Mouse (Mus musculus) thymus, postnatal 14 days (tissue): Measurements from ENCODE around the gene Chst8.

ENCODE experiments used
- DNase-seq: peaks from one replicate; pipeline ENCODE4 v3.0.0; 2021

Gene Chst8

GRCm38 (mm10) chr7:34659386-34660085, 153.0 kb downstream of the Chst8 start:
- DNase-seq = no peak

DNA sequence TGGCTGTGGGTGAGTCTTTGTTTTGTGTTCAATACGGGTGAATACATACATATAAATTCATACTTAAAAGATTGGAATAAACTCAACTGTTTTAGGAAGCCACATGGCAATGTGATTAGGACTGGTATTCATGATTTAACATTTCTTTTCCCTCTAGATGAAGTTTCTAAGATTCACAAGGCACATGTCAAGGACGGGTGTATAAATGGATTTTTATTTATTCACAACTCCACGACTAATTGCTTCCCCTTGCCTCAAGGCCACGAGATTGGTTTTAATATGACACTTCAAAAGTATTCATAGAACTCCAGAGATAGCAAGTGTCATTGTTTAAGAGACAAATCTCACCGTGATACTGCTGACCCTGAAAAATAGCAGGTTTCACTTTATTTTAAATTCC, 155.9 kb downstream of the Chst8 start, which contains the start of gene Kctd15:
Gene Kctd15 (minus strand): TSS at position 101 of the 400 bp plus-strand sequence.
- DNase-seq = no peak

DNA sequence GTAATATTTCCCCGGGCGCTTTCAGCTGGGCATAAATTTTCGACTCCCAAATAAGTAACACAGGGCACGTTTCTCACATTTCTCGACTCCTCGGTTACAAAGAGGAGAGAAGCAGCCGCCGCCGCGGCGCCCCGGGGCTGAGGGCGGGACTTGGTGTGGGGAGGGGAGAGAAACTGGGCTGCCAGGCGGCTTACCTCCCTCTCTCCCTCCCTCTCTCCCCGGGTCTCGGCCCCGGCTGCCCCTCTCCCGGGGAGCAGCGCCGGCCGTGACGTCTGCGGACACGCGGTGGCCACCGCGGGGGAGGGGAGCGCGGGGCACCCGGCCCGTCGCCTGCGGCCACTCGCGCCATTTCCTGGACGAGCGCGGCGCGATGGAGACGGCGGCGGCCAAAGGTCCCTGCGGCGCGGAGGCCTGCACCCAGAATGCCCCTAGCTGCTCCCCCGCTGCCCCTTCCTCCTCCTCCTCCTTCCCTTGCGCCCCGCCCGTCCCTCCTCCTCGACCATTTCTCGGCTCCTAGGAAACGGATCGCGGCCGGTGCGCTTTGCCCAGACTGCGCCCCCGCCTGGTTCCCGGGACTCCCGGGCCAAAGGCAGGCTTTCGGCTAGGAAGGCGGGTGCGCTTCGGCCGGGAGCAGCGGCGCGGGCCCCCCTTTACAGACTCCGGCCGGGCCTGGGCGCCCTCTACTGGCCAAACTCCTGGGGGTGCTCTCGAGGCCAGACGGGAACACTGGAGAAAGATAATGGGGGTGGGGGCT, 157.2 kb downstream of the Chst8 start:
- peak; percentile 60 for DNase-seq

GRCm38 (mm10) chr7:34654441-34655085, 157.9 kb downstream of the Chst8 start:
- no peak for DNase-seq

GRCm38 (mm10) chr7:34653731-34654440, 158.6 kb downstream of the Chst8 start:
- no peak for DNase-seq

DNA sequence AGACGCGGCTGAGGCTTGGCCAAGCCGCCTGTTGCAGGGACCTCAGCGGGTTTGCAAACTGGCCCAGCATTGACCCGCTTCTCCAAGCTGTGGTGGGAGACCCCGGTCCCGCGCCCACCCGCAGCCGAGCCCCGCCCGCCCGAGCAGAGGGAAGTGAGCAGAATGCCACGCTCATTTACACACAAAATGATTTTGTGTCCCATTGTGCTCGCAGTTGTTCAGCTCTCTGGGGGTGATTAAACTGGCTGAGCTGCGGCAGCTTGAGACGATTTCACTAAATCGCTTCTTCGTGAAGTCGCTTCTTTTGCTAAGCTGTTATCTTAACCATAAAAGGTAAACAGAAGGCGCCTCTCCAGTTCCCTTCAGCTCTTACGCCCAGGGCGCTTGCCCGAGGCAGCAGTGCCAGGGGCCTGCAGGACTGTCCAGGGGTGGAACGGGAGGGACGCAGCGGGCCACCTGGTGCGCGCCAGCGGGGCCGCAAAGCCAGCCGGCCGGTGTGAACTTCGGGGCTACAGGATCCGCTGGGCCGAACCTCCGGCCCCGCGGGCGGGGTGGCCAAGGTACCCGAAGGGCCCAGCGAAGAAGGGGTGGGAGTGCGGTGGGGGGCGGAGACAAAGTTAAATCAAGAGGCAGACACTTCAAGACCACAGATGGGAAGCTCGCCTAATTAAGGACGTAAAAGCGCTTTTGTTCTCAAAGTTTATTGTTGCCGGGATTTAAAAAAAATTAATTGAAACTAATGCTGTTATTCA, 159.6 kb downstream of the Chst8 start:
- no peak for DNase-seq

DNA sequence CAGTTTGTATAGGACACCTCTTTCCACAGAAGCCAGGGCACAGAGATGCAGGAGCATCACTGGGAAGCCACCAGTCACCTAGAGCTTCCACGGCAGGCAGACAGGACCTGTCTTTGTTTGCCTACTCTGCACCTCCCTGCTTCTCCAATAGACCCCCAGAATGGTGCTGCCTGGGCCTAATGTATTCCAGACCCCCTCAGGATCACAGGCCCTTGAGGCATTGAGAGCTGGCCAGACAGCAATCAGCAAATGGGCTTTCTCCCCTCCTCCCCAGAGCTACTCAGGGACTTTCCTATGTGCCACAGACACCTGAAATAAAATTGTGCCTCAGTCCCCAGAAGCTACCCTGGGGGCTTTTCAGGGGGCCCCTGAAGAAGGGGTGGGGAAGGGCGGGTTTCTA, 161.1 kb downstream of the Chst8 start:
- no peak for DNase-seq

DNA sequence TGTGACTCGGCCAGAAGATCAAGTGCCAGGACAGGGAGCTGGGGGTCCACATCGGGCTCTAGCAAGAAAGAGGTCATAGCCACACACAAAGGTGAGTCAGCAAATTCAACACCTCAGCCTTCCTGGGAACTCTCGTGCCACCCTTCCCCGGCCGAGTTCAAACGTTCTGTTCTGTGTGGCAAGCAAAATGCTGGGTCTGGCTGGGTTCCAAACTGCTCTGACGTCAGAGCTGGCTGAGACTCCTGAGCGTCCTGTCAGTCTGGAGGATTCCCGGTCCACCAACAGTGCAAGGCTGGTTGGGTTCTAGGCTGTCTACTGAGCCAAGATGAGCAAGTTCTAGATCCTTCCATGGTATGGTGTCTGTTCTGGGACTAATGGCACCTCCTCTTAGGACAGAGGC, 165.5 kb downstream of the Chst8 start:
- DNase-seq = no peak

DNA sequence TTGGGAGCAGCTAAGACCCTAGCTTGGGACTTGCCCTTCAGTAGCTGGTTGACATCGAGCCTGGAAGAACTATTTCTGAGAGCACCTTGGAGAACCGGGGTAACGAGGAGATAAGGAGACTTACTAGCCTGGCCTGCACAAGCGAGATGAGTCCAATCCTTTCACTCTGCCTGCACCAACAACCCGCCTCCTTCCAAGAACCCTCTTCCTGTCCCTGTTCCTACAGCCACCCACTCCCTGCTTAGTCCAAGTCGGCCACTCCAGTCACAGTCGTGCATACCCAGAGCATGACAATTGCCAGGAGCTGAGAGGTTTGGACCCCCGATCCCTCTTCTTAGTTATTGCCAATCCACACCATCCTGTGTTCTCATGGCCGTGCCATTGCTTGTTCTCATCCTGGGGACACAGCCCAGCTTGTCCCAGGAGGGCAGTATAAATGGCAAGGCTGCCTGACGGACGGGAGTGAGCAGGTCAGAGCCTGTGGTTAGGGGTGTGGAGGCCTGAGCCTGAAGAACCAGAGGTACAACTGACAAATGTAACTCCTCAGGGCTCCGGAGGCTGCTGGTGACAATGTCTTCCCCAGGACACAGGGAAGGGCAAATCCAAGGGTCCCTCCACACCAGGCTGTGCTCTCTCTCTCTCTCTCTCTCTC, 166.2 kb downstream of the Chst8 start:
- no peak for DNase-seq

DNA sequence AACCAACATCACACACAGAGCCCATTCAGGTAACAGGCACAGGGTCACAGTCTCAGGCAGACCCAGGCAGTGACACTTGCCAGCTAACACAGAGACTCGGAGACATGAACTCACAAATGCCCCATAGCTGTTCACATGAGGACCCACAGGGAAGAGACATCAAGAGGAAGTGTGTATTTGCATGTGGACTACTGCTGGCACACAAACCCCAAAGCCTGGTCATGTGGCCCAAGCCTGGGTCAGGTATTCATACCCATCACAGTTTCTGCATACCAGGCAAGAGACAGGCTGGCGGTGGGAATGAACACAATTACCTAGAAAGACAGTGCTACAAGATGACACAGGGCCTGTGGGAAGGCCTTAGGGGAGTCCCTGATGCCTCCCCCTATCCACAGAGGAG, 166.9 kb downstream of the Chst8 start:
- no peak for DNase-seq

DNA sequence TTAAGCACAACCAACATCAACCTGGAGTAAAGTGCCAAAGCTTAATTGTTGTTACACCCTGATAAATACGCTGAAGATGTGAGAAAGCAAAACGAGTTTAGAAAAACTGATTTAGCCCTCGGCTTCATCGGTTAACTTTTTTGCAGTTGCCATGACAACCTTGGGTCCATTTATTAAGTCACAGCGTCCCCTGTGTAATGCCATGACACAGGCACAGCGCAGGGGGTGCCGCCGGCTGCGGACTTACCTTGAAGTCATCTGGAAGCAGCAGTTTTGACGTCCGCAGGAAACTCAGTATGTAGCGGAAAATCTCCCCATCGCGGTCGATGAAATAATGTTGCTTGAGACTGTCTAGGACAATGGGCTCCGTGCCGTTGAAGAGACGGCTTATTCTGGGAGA, 167.9 kb downstream of the Chst8 start:
- DNase-seq = no peak

GRCm38 (mm10) chr7:34643329-34643728, 169.2 kb downstream of the Chst8 start:
- DNase-seq = no peak

DNA sequence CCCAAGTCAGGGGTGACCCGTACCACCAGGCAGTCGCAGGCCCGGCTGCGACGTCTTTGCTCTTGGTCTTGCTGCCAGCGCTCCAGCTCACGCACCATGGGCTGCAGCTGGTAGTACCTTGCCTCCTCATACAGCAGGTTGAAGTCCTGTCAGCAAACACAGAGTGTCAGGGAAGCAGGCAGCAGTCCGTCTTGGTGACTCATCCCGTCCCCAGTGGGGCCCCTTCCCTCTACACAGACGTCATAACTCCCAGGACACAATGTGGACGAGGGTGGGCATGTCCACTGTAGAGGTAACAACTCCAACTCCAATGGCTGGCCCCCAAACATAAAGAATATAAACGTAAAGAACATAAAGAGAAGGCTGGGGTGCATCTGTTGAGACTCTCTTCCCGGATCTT, 170.5 kb downstream of the Chst8 start:
- no peak for DNase-seq

GRCm38 (mm10) chr7:34639798-34640197, 172.7 kb downstream of the Chst8 start:
- no peak for DNase-seq

DNA sequence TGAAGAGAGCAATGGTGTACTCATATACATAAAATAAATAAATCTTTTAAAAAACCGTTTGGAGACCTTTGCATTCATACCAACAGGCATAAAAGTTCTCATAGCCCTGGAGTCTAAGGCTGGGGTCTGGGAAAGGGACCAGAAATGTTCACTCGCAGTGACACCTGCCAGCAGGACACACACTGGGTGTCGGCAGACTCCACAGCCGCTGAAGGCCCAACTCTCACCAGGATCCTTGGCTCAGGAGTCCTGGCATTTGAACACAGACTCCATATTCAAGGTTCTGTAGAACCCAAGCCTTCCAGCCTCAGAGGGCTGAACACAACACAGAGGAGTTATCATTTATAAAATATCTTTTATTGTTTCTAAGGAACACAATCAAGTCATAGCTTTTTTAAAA, 175.8 kb downstream of the Chst8 start:
- DNase-seq = no peak

GRCm38 (mm10) chr7:34632966-34633742, 179.4 kb downstream of the Chst8 start:
- no peak for DNase-seq

DNA sequence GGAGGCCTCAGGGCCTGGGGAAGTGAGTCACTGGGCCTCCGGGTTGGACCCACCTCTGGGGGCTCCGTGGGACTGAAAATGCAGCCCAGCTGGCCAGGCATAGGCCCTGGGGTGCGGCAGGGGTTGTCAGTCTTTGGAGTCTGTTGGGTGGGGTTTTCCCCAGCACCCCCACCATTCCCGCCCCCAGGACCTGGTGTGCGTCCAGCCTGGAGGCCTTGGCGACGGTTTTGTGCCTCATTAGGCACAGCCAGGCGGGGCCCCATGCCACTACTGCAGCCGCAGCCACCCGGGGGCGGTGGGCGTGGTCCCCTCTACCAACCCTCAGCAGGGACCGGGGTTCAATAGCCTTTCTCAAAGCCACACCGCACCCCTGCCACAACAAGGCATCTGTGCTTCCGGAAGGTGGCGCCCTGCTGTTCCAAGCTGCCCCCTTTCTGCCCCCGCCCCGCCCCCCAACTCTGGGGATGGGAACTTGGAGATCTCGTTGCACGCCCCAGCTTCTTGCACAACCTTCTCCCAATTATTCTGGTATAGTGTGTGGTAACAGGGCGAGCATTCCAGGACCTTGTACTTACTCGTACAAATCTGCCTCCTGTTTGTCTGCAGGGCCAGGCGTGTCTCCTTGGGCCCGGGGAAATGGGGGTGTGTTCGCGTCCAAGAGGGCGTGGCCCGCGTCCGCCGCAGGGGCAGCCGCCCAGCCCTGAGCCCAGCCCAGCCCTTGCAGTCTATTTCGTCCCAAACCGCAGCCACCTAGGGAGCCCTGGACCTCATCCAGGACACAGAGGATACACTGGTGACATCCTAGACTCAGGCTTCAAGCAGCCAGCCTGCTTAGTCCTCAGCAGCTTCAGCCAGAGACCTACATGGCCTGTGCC, 182.1 kb downstream of the Chst8 start:
- DNase-seq = peak; percentile 52

- no peak for DNase-seq
Observed at GRCm38 (mm10) chr7:34629702-34630210, 182.8 kb downstream of the Chst8 start.
